Mouse (Mus musculus) thymus, adult 2 months (tissue): ENCODE measurements around the gene Gmeb1.

Experiments used
- CTCF ChIP-seq: fragments of 200-500 bp; IDR thresholded peaks from 2 replicates; pipeline ENCODE4 v1.5.1; 2012; ENCODE audit warnings: mild to moderate bottlenecking, control low read depth, low read length, moderate library complexity, borderline replicate concordance; ENCODE audit not compliant: control insufficient read depth, poor library complexity, insufficient read depth; ENCODE audit errors: extremely low read depth
- POLR2A ChIP-seq: fragments of 200-500 bp; IDR thresholded peaks from 2 replicates; pipeline ENCODE4 v1.6.1; 2012; ENCODE audit warnings: mild to moderate bottlenecking, low read length, control low read depth, moderate library complexity; ENCODE audit not compliant: control insufficient read depth, poor library complexity, insufficient read depth; ENCODE audit errors: extremely low read depth

GRCm38 (mm10) chr4:132262358-132262616 lies 885 bp upstream of the Gmeb1 start:
- TF ChIP-seq POLR2A: no peak
- no peak for TF ChIP-seq CTCF
